Mouse (Mus musculus) heart, postnatal 4 days (tissue): ENCODE data around the gene Mtmr4. TPM values are rescaled to one million over a fixed set of nuclear protein-coding genes. Genes with fewer than 3 reads are reported as not detected.
A peak's percentile ranks its signal among the peaks of the same experiment; 100 is the strongest.

Source experiments
- DNase-seq: peaks from one replicate; pipeline ENCODE4 v3.0.0; 2021
- total RNA-seq, 2 experiments: library from RNA; stranded (reverse); gene quantifications; 2 replicates each; pipeline ENCODE4 v1.2.3; 2021

Mtmr4 gene
- total RNA-seq, 2 experiments from 2014 or later = 15.2 TPM

GRCm38 (mm10) chr11:87615952-87616351 is 24.0 kb downstream of the Mtmr4 start:
- no peak for DNase-seq

DNA sequence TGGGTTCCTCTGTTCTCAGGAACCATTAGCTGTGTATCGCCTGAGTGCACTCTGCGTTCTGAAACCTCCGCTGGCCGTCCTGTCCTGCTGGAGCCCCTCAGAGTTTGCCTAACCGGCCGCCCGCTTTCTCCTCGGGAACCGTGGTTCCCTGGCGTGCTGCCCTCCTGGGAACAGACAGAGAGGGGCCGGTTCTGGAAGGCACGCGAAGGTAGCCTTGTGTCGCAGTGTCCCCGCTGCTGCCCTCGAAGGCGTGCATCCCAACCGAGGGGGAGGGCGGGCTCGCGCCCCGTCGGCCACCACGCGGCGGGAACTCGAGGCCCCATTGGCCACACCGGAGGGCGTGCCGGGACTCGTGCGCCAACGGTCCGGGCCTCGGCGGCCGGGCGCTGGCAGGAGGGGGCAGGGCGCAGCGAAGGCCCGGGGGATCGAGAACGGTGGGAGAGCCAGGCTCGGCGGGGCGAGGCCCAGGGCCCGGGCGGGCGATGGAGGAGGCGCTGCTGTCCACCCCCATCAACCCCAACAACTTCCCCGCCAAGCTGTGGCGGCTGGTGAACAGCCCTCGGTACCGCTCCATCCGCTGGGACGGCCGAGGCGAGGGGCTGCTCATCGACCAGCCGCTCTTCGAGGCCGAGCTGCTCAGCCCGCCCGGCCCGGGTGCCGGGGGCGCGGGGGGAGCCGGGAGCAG is 25.0 kb downstream of the Mtmr4 start, which contains the start of gene Hsf5:
Hsf5 (plus strand) TSS at position 375 of the 685 bp plus-strand sequence.
- no peak for DNase-seq

DNA sequence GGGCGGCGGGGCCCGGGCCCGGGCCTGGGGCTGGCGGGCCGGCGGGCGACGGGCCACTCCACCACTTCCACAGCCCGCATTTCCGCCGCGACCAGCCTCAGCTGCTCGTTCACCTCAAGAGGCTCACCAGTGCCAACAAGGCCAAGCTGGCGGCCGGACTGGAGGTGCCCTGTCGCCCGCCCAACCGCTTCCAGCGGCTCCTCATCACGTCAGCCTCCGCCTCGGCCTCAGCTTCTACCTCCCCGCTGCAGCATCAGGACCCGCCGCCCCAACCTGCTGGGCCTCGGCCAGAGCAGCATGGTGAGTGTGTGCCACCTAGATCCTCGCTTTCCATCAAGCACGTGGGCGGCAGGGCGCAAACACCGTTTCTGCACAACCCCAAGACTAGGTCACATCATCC is 25.6 kb downstream of the Mtmr4 start:
- no peak for DNase-seq

GRCm38 (mm10) chr11:87623160-87623559 is 31.2 kb downstream of the Mtmr4 start:
- no peak for DNase-seq

DNA sequence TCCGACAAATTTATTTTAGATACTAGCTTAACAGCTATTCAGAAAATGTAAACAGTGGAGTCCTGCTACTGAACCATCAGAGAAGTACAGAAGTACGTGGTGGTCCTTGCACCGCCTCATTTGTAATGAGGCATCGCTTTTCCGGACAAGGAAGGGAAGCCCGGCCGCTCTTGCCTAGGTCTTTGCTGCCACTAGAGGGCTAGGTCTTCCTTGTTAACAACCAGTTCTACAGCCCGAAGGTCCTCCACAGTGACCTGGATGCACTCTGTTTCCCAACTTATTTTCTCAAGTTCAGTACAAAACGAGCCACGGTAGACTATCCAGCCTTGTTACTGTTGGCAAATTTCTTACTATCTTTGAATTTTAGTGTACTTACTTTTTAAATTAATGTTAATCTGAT is 37.9 kb downstream of the Mtmr4 start:
- peak; percentile 53 for DNase-seq

DNA sequence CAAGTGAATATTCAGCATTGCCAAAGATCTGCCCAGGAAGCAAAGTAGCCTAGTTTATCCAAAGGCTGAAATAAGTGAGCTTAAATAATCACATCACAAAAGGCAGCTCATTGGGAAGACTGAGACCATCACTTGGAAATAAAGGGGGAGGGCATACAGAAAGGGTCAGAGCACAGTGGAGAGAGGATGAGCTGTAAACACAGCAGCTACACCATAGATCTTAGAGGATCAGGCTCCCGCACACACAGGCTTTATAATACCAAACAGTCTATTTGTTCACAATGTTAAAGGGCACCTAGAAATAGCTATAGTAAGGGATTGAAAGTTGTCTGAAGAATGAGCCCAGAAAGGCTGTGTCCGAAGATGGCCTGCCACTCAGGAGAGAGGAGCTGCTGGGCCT is 46.8 kb downstream of the Mtmr4 start:
- DNase-seq = no peak

- peak; percentile 72 for DNase-seq
Observed at GRCm38 (mm10) chr11:87639206-87639605, 47.2 kb downstream of the Mtmr4 start.

- no peak for DNase-seq
Observed at GRCm38 (mm10) chr11:87642865-87643264, 50.9 kb downstream of the Mtmr4 start.

GRCm38 (mm10) chr11:87654693-87655092 is 62.7 kb downstream of the Mtmr4 start:
- no peak for DNase-seq

- DNase-seq = no peak
Observed at GRCm38 (mm10) chr11:87659216-87659615, 67.3 kb downstream of the Mtmr4 start.

DNA sequence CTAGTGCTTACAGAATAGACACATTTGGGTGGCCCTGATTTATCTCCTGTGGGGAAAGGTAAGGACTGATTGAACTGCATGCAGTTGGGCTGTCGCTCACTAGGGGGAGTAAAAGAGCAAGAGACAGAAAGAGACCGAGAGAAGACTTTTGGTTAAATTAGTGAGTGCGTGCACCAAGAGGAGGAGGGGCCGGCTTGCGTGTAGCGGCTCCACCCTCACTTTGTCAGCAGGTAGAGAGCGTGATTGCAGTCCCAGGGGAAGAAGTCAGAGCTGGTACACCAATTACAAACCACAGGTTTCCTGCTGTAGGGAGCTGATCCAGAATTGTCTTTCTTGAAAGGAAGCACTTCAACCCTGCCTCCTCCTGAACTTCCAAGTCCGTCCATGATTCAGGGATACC is 70.4 kb downstream of the Mtmr4 start, which contains the start of gene Rnf43:
Rnf43 (plus strand) TSS at position 316 of the 400 bp plus-strand sequence.
- peak; percentile 82 for DNase-seq

GRCm38 (mm10) chr11:87662822-87663221 is 70.9 kb downstream of the Mtmr4 start:
- no peak for DNase-seq

- DNase-seq = no peak
Observed at GRCm38 (mm10) chr11:87663948-87664347, 72.0 kb downstream of the Mtmr4 start.

DNA sequence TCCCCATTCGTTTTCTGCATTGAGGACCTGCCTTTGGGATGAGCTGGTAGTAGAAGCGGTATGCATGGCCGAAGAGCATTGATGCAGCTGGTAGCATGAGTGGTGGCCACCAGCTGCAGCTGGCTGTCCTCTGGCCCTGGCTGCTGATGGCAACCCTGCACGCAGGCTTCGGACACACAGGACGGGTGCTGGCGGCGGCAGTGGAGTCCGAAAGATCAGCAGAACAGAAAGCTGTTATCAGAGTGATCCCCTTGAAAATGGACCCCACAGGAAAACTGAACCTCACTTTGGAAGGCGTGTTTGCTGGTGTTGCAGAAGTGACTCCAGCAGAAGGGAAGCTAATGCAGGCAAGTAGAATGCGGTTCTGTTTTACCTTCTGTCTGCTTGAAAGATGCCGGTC is 72.6 kb downstream of the Mtmr4 start:
- DNase-seq = no peak

- DNase-seq = no peak
Observed at GRCm38 (mm10) chr11:87665224-87665623, 73.3 kb downstream of the Mtmr4 start.

DNA sequence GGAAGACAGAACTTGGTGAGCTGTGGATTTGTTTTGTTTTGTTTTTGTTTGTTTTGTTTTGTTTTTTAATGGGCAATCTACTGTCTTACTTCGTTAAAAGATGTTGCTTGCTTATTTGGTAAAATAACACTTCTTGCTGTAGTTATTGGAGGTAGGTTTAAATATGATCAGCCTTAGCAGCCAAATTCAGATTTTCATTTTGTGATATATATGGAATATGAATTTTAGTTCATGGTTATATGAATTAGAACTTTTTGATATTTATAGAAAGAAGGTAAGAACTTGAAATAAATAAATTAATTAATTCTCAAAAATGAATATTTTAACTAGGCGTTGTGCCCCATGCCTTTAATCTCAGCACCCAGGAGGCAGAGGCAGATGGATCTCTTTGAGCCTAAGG is 73.7 kb downstream of the Mtmr4 start:
- no peak for DNase-seq

Other genes starting within 250 kb of the Mtmr4 start
- 10 to 100 TPM; 18.1 to 18.7 TPM for gene Ppm1e, start 233.1 kb upstream of the Mtmr4 start, total RNA-seq
- gene Rad51c, start 187.2 kb upstream of the Mtmr4 start, total RNA-seq = 10 to 100 TPM; 10.5 to 11.1 TPM
- gene Tex14, start 187.1 kb upstream of the Mtmr4 start, total RNA-seq = not detected
- gene Gm11492, start 25.5 kb upstream of the Mtmr4 start, total RNA-seq = not detected
- gene Sept4, start 23.3 kb upstream of the Mtmr4 start, total RNA-seq = 10 to 100 TPM; 65.4 to 68.6 TPM
- gene Hsf5, start 25.0 kb downstream of the Mtmr4 start, total RNA-seq = under 1 TPM; 0.09 to 0.10 TPM
- gene Rnf43, start 70.6 kb downstream of the Mtmr4 start, total RNA-seq = under 1 TPM; 0.36 to 0.95 TPM
- gene Supt4a, start 145.4 kb downstream of the Mtmr4 start, total RNA-seq = 10 to 100 TPM; 47.9 to 49.9 TPM
- gene Tspoap1, start 168.4 kb downstream of the Mtmr4 start, total RNA-seq = under 1 TPM in 1 of 2 experiments, not detected in 1; 0.07 TPM
- under 1 TPM; 0.14 to 0.33 TPM for gene Mpo, start 201.4 kb downstream of the Mtmr4 start, total RNA-seq
- not detected for gene Lpo, start 236.1 kb downstream of the Mtmr4 start, total RNA-seq